Mouse (Mus musculus) cerebellum, adult 2 months (tissue): ENCODE measurements around the gene Ccnjl.
A peak's percentile ranks its signal among the peaks of the same experiment; 100 is the strongest.

Experiments
- CTCF ChIP-seq: fragments of 200-500 bp; IDR thresholded peaks from 2 replicates; pipeline ENCODE4 v1.5.1; 2011; ENCODE audit warnings: low read depth, mild to moderate bottlenecking, control low read depth, low read length, moderate library complexity, borderline replicate concordance; ENCODE audit not compliant: insufficient read depth
- POLR2A ChIP-seq: fragments of 200-500 bp; IDR thresholded peaks from 2 replicates; pipeline ENCODE4 v1.6.1; 2011; ENCODE audit warnings: low read length, control low read depth, borderline replicate concordance; ENCODE audit not compliant: insufficient read depth

DNA sequence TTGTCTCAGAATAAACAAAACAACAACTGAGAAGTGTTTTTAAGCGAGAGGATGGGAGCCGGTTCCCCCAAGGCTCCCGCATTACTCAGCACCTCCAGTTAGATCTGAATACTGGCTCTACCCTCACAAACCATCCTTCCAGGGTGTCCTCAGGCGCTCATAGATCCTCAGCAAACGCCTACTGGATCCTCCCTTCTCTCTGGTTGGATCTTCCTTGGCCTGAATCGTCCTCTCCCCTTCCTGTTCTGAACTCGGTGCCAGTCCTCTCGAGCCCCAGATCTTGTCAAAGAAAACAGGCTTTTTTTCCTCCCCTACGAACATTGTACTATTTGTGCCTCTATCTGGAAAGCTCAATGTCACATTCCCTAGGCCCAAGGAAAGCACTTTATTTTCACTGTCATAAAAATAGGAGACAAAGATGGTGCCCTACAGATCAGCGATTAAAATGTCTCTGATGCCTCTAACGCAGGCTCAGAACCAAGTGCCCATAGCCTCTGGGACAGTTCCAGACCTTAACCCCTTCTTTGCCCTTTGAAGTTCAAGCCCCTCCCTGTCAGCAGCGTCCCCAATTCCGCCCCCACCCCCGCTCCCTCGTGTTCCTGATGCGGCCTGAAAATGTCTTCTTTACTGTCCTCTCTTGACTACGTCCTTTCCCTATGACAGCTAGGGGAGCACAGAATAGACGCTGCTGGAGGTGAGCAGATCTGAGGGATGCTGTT, 98.5 kb downstream of the Ccnjl start:
- TF ChIP-seq CTCF (no peak), POLR2A (peak; percentile 26; the same call in 1 of the 2 replicates)
